Mouse (Mus musculus): Measurements from ENCODE around the gene Ythdf2.
"Not testable (repeated sequence)": the region's sequence is repeated elsewhere in the genome, so short reads cannot be mapped to it uniquely, and the experiment has no call there.

The Ythdf2 gene

DNA sequence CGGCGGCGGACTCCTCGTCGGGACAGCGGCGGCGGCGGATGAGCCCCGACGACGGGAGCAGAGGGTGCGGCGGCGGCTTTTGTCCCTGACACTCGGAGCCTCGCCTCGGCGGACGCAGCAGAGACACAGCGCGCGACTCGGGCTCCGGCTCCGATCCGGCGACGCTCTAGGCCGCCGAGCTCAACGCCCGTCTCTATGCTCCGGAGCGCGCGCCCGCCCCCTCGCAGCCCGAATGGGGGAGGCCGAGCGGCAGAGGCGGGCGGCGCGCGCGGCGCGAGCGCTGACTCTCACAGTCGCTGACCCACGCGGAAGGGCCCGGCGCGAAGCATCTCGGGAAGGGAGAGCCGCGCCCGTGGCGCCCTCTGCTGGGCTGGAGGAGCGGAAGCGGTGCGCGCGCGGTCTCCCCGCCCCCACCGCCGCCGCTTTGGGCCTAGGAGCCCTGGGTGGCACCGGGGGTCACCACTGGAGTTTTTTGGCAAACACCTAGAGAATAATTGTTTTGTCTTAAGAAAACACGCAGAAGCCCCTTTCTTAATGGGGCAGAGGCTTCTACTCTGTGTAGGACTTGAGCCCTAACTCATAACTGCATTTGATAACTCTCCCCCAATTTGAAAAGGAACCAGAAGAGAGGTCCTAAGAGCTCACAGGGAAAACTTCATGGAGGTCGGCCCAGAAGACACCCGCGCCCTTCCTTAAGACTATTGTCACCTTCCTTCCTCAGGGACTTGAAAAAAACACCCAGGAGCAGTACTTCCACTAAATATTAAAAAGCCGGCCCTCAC lies at the start of gene Ythdf2:
Gene Ythdf2 (minus strand): TSS at position 351 of the 782 bp plus-strand sequence.
- peak; percentile 98 to 99 for DNase-seq (ENCODE audit: inconsistent age in 2 of 2, low spot score in 1 of 2)

DNA sequence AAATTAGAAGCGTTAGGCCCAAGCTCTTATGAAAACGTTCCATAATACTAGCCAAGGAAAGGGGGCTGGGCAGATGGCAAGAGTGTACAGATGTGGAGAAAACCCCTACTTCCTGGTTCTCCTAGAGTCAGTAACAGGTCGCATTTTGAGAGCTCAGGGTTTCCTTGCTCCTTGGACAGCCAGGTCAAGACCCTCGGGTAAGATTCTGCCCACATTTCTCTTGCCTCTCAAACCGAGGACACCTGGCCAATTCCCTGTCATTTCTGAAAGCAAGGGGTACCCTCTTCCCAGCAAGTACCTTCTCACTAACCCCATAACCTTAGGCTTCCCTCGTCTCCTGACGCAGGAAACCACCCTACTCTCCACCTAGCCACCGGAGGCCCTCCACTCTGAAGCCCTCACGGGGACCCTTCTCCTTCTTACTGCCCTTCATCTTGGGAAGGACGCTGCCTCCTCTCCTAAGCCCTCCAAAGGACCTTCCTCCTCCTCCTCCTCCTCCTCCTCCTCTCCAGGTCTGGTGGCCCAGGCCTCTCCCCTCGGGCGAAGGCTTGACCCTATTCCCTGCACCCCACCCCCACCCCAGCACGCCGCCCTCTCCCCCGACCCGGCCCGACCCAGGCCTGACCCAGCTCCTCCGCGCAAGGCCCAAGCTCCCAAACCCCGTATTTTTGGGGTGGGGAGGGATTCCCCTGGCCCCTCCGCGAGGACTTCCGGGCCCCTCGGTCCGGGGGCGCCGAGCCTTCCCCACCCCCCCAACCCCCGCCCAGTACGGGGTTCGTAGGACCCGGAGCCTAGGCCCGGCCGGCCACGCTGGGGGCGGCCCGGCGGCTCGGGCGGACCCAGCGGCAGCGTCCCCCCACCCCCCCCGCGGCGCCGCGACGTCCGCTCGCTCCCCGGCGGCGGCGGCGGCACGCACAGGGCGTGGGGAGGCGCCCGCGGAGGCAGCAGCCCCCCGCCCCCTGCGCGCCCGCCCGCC lies 48.6 kb upstream of the Ythdf2 start:
- peak; percentile 68 to 85 for DNase-seq (ENCODE audit: inconsistent age in 2 of 2, low spot score in 1 of 2)

DNA sequence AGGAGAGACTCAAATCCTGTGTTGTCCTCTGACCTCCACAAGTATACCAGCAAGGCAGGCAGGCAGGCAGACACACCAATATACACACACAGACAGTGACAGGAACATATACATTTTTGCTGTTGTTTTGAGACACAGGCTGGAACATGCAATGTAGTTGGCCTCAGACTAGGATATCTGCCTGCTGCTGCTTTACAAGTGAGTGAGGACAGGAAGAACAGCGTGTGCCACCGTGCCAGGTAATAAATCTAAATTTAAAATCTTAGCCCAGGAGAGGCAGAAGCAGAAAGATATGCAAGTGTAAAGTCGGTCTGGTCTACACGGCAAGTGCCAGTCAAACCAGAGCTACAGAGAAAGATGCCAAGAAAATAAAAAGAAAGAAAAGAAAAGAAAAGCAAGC lies 47.1 kb upstream of the Ythdf2 start:
- peak; percentile 64 to 68 for DNase-seq (ENCODE audit: inconsistent age in 2 of 2, low spot score in 1 of 2)

DNA sequence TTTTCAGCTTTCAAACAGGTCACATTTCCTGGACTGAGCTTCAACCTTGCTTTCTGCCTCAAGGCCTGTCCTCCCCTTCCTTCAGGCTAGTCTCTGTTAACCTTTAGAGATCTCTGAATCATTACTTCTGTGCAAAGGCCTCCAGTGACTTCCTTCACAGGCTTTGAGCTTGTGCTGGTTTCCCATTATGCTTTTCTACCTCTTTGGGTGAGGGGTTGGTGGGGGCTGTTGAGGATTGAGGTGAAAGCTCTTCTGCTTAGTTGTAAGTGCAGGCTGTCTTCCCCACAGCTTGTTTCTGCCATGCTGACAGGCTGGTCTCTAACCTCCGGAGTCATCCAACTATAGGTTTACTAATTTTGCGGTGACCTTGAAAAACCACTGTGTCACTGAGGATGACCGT lies 44.3 kb upstream of the Ythdf2 start:
- peak; percentile 35 to 82 for DNase-seq (ENCODE audit: inconsistent age in 2 of 2, low spot score in 1 of 2)

DNA sequence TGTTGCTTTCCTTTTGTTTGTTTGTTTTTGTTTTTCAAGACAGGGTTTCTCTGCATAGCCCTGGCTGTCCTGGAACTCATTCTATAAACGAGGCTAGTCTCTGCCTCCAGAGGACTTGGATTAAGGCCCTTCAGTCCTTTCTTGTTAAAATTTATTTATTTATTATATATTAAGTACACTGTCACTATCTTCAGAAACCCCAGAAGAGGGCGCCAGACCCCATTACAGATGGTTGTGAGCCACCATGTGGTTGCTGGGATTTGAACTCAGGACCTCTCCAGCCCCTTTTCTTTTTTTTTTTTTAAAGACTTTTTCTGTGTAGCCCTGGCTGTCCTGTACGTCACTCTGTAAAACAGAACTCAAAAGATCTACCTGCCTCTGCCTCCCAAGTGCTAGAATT lies 42.9 kb upstream of the Ythdf2 start:
- no peak for DNase-seq (ENCODE audit: inconsistent age in 2 of 2, low spot score in 1 of 2)

DNA sequence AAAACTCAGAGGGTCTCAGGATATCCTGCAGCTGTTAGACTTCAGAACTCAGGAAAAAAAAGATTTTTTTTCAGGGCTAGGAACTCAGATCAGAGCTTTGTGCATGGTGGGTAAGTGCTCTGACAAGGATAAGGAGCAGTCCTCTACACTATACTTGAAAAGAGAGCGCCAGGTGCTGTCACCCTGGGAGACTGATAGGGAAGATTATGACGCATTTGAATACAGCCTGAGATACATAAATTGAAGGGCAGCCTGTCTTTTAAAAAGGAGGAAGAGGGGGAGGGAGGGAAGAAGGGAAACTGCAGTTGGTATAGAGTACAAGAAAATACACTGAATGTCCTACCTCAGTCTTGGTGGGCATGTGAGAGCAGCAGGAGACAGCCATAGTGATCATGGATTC lies 41.5 kb upstream of the Ythdf2 start:
- DNase-seq (ENCODE audit: inconsistent age in 2 of 2, low spot score in 1 of 2), result peak in 1 of 2 experiments; percentile 48

DNA sequence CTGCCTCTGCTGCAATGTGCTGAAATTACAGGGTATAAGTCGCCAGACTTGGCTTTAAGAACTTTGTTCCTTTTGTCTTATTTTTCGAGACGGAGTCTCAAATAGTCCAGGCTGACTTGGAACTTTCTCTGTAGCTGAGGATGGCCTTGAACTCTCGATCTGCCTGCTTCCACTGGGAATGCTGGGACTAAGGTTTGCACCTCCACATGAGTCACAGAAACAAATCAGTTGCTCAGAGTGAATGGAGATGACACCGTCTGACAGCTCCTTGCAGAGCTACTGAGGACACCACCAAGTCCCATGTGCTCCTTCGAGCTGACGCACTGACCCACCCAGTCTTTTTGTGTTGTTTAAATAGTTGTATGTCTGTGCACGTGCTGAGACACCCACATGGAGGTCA lies 41.0 kb upstream of the Ythdf2 start:
- peak; percentile 56 to 77 for DNase-seq (ENCODE audit: inconsistent age in 2 of 2, low spot score in 1 of 2)

DNA sequence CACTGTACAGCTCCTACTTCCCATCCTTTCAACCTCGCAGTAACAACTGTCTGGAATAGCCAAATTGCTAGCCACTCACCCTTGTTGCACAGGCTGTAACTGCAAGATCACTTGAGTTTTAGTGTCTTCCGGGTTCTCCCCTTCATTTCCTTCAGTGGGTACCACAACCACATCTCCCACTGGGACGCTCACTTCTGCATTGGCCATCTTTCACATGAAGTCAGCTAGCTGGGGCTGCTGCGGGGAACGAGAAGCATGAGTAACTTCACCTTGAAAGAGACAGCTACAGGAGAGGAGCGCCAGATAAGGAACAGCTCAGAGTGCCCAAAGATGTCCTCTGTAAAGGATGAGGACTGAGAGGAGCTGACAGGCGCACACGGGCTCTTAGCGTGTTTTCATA lies 39.5 kb upstream of the Ythdf2 start:
- DNase-seq (ENCODE audit: inconsistent age in 2 of 2, low spot score in 1 of 2), result peak; percentile 56 to 79

DNA sequence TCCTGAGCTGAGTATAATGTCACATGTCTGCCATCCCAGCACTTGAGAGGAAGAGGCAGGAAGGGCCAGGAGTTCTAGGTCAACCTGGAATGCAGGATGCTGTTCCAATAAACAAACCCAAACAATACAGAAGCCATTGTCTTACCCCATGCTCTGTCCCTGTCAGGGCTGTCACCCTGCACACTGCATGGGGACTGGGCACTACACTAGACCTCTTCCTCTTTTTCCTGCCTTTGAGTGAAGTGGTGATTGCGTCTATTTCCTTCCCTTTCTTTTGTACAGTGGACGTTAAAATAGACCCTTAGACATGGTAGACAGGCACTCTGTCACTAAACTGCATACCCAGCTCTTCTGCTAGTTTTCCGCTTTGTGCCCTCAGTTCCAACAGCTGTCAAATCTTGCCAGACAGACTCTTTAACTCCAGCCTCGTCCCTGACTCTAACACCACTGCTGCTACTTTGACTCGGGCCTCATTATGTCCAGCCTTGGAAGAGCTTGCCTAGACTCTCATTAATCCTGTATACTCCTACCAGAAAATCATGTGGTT lies 35.4 kb upstream of the Ythdf2 start:
- peak in 1 of 2 experiments; percentile 33 for DNase-seq (ENCODE audit: inconsistent age in 2 of 2, low spot score in 1 of 2)

DNA sequence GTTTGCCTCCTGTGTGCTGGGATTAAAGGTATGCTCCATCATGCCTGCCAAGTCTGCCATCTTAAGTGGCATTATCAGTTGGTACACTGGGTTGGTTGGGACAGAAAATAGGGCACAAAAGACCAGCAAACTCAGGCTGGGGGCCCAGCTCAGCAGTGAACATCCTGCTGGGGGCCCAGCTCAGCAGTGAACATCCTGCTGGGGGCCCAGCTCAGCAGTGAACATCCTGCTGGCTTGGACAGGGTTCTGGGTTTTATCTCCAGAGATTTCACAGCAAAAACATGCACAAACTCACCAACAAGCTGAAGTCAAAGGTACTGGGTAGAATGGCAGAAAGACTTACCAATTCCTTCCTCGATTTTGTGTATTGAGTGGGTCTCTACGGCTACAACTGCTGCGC lies 33.5 kb upstream of the Ythdf2 start:
- DNase-seq (ENCODE audit: inconsistent age in 2 of 2, low spot score in 1 of 2), result no peak

DNA sequence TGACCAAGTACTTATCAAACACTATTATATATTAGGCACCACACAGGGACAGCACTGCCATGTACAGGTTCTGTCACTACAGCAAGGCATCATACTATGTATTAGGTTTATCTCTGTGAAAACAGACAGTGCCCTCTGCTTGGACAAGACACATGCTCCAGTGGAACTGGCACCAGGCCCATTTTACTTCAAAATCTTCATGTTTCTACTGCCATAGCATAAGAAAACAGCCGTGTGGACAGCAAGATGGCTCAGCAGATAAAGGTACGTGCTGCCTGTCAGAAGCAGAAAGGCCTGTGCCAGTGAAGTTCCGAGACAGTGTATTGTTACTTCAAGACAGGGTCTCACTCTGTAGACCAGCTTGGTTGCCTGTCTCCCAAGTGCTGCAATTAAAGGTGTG lies 29.1 kb upstream of the Ythdf2 start:
- DNase-seq (ENCODE audit: inconsistent age in 2 of 2, low spot score in 1 of 2), result no peak

DNA sequence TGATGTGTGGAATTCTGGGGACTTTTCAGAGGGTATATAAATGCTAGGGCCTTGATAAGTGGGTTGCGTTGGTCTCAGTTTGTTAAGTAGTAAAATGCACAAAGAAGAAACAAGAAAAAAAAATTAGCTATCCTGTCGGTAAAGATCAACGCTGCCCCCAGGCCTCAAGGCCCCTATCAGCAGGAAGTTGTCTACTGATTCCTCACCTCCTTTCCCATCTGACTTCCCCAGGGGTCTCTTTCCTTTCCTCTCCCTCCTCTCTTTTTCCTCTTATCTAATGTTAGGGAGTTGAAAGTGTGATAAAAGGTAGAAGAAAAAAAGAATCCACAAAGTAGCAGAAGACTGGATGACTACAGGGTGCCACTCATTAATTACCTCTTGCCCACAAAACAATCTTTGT lies 28.3 kb upstream of the Ythdf2 start:
- no peak for DNase-seq (ENCODE audit: inconsistent age in 2 of 2, low spot score in 1 of 2)

DNA sequence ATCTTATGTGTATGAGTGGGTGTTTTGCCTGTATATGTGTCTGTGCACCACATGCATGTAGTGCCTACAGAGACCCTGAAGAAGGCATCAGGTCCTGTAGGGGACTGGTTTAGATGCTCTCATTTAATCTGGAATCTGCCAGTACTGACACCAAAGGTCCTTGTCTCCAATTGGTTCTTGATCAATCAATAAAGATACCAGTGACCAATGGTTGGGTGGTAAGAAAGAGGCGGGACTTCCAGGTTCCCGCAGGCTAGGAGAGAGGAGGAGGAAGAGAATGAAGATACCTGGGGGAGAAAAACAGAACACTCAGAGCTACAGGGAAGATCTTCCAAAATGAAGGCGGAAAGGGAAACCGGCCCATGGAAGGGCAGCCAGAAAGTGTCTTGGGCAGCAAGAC lies 26.3 kb upstream of the Ythdf2 start:
- no peak for DNase-seq (ENCODE audit: inconsistent age in 2 of 2, low spot score in 1 of 2)

DNA sequence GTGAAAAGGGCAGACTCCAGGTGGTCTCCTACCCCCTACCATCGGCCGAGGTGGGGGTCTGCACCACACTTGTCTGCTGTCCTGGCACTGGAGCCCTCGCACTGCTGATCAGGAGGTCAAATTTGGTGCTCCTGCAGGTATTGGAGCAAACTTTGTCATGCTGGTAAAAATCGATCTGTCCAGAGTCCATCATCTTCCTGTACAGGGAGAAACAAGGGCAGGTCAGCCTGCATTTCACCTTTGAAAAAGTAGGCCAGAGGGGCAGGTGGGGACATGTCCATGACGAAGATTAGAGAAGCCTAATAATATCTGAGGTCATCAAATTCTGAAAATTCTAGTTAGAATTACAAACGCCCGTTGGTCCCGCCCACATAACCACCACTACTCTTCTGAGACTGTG lies 22.6 kb upstream of the Ythdf2 start:
- no peak for DNase-seq (ENCODE audit: inconsistent age in 2 of 2, low spot score in 1 of 2)

DNA sequence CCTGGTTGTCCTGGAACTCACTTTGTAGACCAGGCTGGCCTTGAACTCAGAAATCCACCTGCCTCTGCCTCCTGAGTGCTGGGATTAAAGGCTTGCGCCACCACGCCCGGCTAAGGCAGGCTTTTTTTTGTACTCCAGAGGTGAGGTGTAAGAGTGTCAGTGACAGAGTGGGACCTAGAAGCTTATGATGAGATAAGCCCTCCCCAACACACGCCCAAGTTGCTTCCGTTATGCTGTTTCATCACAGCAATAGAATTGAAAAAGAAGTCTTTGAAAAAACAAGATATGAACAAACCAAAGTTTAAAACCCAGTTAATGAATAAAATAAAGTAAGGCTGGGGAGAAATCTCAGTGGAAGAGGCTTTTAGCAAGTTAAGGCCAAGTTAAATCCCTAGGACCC lies 18.3 kb upstream of the Ythdf2 start:
- no peak for DNase-seq (ENCODE audit: inconsistent age in 2 of 2, low spot score in 1 of 2)

DNA sequence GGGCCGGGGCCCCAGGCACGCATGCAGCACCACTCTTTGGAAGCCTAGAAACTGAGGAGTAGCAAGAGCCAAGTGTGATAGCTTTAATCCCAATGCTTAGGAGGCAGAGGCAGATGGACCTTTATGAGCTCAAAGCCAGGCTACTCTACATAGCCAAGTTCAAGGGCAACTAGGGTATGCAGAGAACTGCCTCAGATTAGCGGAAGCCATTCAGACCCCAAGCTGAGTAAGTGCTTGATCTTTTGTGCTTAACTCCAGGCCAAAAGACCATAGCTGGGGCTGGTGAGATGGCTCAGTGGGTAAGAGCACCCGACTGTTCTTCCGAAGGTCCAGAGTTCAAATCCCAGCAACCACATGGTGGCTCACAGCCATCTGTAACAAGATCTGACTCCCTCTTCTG lies 9.9 kb upstream of the Ythdf2 start:
- not testable (repeated sequence) for DNase-seq (ENCODE audit: inconsistent age in 2 of 2, low spot score in 1 of 2)

DNA sequence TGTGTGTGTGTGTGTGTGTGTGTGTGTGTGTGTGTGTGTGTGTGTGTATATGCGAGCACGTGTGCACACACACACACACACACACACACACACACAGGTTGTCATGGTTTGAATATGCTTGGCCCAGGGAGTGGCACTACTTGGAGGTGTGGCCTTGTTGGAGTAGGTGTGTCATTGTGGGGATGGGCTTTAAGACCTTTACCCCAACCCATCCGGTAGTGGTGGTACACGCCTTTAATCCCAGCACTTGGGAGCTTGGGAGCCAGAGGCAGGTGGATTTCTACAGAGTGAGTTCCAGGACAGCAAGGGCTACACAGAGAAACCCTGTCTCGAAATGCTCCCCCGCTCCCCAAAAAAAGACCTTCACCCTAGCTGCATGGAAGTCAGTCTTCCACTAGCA lies 6.3 kb upstream of the Ythdf2 start:
- not testable (repeated sequence) for DNase-seq (ENCODE audit: inconsistent age in 2 of 2, low spot score in 1 of 2)

DNA sequence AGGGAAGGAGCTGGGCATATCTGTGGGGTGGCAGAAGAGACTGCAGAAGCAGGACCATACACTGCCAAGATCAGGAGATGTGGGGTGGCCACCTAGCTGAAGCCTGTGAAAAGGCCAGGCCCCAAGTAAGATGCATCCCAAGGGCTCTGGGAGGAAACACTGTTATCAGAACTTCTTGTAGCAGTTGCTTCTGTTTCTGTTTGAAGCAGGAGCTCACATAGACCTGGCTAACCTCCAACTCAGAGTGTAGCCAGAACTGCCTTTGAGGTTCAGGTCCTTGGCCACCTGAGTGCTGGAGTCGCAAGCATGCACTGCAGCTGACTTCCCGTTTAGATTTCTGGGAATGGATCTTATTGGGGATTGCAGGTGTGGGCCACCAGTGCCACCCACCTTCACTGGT lies 5.7 kb upstream of the Ythdf2 start:
- DNase-seq (ENCODE audit: inconsistent age in 2 of 2, low spot score in 1 of 2), result no peak

DNA sequence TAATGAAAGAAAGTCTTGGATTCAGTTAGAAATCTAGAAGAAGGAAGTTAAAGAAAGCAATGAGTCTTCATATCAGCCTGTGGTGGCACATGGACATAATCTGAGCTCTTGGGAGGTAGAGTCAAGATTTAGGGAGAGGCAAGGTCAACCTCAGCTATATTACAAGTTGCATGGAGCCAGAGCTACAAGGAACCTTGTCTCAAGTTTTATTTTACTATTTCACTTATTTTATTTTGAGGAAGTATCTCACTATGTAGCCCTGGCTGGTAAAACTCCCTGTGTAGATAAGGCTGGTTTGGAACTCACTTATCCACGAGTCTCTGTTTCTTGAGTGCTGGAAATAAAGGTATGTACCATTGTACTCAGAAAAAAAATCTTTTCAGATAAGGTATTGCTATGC lies 4.5 kb upstream of the Ythdf2 start:
- no peak for DNase-seq (ENCODE audit: inconsistent age in 2 of 2, low spot score in 1 of 2)

DNA sequence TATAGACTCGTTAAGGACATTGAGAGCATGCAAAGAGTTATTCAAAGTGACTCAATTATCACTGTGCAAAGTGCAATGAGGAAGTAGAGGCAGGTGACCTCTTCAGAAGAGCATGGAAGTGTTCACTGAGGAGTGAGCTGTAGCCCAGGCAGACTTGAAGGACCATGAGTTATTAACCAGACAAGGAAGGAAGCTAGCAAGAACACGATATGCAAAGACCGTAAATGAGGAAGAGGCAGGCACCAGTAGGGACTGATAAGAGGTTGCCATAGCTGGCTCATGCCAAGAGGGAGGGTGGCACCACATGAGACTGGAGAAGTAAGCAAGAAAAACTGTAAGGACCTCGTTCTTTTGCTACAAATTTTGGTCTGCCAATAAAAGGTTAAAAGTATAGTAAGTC lies 2.7 kb upstream of the Ythdf2 start:
- DNase-seq (ENCODE audit: inconsistent age in 2 of 2, low spot score in 1 of 2), result no peak

DNA sequence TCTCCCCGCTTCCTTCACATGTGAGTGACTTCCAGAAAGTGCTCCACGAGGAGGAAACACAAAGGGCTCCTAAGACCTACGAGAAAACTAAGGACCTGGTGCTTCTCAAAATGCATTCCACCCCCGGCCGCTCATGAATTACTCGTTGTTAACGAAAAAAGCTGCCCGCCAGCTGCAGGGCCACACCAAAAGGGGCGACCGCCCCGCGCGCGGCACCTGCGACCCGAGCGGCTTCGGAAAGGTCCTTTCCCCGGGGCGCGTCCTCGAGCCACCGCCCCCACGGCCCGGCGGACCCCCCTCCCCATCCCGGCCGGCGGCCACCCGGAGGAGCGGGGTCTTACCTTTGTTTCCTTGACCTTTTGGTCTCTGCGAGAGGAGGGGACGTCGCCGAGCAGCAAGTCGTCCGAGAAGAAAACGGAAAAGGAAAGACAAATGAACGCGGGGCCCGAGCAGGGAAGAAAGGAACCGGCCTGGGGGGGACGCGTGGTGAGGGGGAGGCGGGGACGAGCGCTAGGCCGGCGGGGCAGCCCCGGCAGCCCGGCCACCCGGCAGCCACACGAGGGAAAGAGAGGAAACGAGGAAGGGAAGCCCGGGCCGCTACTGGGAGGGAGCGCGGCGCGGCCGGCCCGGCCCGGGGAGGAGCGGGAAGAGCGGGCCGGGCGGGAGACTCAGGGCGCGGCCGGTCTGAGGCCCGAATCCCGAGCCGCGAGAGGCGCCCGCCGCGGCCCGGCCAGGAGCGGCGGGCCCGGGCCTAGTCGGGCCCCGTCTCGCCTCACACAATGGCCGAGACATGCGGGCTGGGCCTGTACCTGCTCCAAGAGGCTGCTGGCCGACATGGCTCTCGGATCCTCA lies 786 bp downstream of the Ythdf2 start:
- peak; percentile 45 to 80 for DNase-seq (ENCODE audit: inconsistent age in 2 of 2, low spot score in 1 of 2)

All from adrenal gland, adult (tissue).